Mouse (Mus musculus) adipose tissue, adult 10 weeks (tissue): ENCODE results near the gene Iqcf6. TPM values are rescaled to one million over a fixed set of nuclear protein-coding genes. Genes with fewer than 3 reads are reported as not detected.

Experiments used
- polyA plus RNA-seq: library from polyadenylated mRNA; stranded (reverse); fragments of 350-450 nt; fragmentation: Illumina TruSeq; extraction: RNeasy Lipid Tissue Mini Kit (QIAGEN cat#74804); gene quantifications from one replicate; pipeline ENCODE4 v1.2.3, GENCODE M21; 2014; ENCODE audit warnings: low read depth, low replicate concordance

The Iqcf6 gene
- 1.0 TPM for polyA plus RNA-seq

GRCm38 (mm10) chr9:106626282-106626681, at the start of gene Iqcf6:
TSS of gene Iqcf6 (plus strand) at chr9:106626582.

GRCm38 (mm10) chr9:106655884-106656720, 29.7 kb downstream of the Iqcf6 start, which contains the start of gene Grm2:
TSS of gene Grm2 (minus strand) at chr9:106656082.

Other genes with a start within 250 kb of the Iqcf6 start
- 770 TPM for gene Rpl29, start 197.1 kb upstream of the Iqcf6 start, polyA plus RNA-seq
- gene Acy1, start 188.3 kb upstream of the Iqcf6 start, polyA plus RNA-seq: 14.4 TPM
- 105 TPM for gene Abhd14b, start 179.1 kb upstream of the Iqcf6 start, polyA plus RNA-seq
- 19.6 TPM for gene Abhd14a, start 178.9 kb upstream of the Iqcf6 start, polyA plus RNA-seq
- gene Pcbp4, start 173.3 kb upstream of the Iqcf6 start, polyA plus RNA-seq: 25.9 TPM
- gene Gpr62, start 160.6 kb upstream of the Iqcf6 start, polyA plus RNA-seq: 0.60 TPM
- gene Rrp9, start 150.6 kb upstream of the Iqcf6 start, polyA plus RNA-seq: 19.8 TPM
- gene Parp3, start 149.6 kb upstream of the Iqcf6 start, polyA plus RNA-seq: 58.9 TPM
- gene Iqcf1, start 126.6 kb upstream of the Iqcf6 start, polyA plus RNA-seq: 5.6 TPM
- gene Iqcf5, start 112.0 kb upstream of the Iqcf6 start, polyA plus RNA-seq: 5.1 TPM
- gene Iqcf3, start 65.0 kb upstream of the Iqcf6 start, polyA plus RNA-seq: 28.7 TPM
- gene Iqcf4, start 55.6 kb upstream of the Iqcf6 start, polyA plus RNA-seq: 13.9 TPM
- gene Grm2, start 29.5 kb downstream of the Iqcf6 start, polyA plus RNA-seq: not detected
- gene Tex264, start 59.3 kb downstream of the Iqcf6 start, polyA plus RNA-seq: 68.3 TPM
- 15.3 TPM for gene Rad54l2, start 162.6 kb downstream of the Iqcf6 start, polyA plus RNA-seq
- 20.6 TPM for gene Dcaf1, start 195.3 kb downstream of the Iqcf6 start, polyA plus RNA-seq